Mouse (Mus musculus) adrenal gland, postnatal 25 days (tissue): ENCODE data around the gene Fam104a. TPM values are rescaled to one million over a fixed set of nuclear protein-coding genes. Genes with fewer than 3 reads are reported as not detected.

Experiments used
- DNase-seq: peaks from one replicate; pipeline ENCODE4 v3.0.0; 2021; ENCODE audit warnings: mixed read lengths
- total RNA-seq: library from RNA; stranded (reverse); gene quantifications from 2 replicates; pipeline ENCODE4 v1.2.3, GENCODE M21; 2021

The Fam104a gene
- total RNA-seq, 1 experiment from 2014 or later: 29.1 TPM

GRCm38 (mm10) chr11:113703758-113704157, 19.8 kb upstream of the Fam104a start:
- peak; percentile 76 for DNase-seq

GRCm38 (mm10) chr11:113699643-113700042, 15.7 kb upstream of the Fam104a start:
- DNase-seq: no peak

- no peak for DNase-seq
These were observed 14.1 kb upstream of the Fam104a start for GRCm38 (mm10) chr11:113698013-113698545.

- no peak for DNase-seq
These were observed 13.6 kb upstream of the Fam104a start for GRCm38 (mm10) chr11:113697571-113697970.

GRCm38 (mm10) chr11:113691851-113692250, 7.9 kb upstream of the Fam104a start:
- DNase-seq: no peak

GRCm38 (mm10) chr11:113691318-113691717, 7.4 kb upstream of the Fam104a start:
- no peak for DNase-seq

GRCm38 (mm10) chr11:113690506-113690905, 6.6 kb upstream of the Fam104a start:
- DNase-seq: no peak

- DNase-seq: no peak
These were observed 3.1 kb upstream of the Fam104a start for GRCm38 (mm10) chr11:113687031-113687430.

- DNase-seq: no peak
These were observed 912 bp upstream of the Fam104a start for GRCm38 (mm10) chr11:113684707-113685426.

GRCm38 (mm10) chr11:113683627-113683956, 363 bp downstream of the Fam104a start:
- no peak for DNase-seq

- DNase-seq: peak; percentile 75
These were observed 893 bp downstream of the Fam104a start for GRCm38 (mm10) chr11:113682897-113683626.

GRCm38 (mm10) chr11:113681979-113682378, 2.0 kb downstream of the Fam104a start:
- DNase-seq: no peak

- DNase-seq: no peak
These were observed 3.0 kb downstream of the Fam104a start for GRCm38 (mm10) chr11:113680954-113681353.

GRCm38 (mm10) chr11:113678373-113678772, 5.6 kb downstream of the Fam104a start:
- DNase-seq: no peak

- no peak for DNase-seq
These were observed 6.6 kb downstream of the Fam104a start for GRCm38 (mm10) chr11:113677378-113677777.

- no peak for DNase-seq
These were observed 7.1 kb downstream of the Fam104a start for GRCm38 (mm10) chr11:113676847-113677246.

GRCm38 (mm10) chr11:113674595-113674994, 9.4 kb downstream of the Fam104a start:
- DNase-seq: no peak

- no peak for DNase-seq
These were observed 10.3 kb downstream of the Fam104a start for GRCm38 (mm10) chr11:113673614-113674013.

GRCm38 (mm10) chr11:113669711-113670110, 14.2 kb downstream of the Fam104a start:
- no peak for DNase-seq

- DNase-seq: no peak
These were observed 15.1 kb downstream of the Fam104a start for GRCm38 (mm10) chr11:113668857-113669256.

GRCm38 (mm10) chr11:113667704-113668103, 16.3 kb downstream of the Fam104a start:
- DNase-seq: no peak

- no peak for DNase-seq
These were observed 16.8 kb downstream of the Fam104a start for GRCm38 (mm10) chr11:113667122-113667521.

GRCm38 (mm10) chr11:113666648-113667047, 17.3 kb downstream of the Fam104a start:
- DNase-seq: no peak

- DNase-seq: no peak
These were observed 17.8 kb downstream of the Fam104a start for GRCm38 (mm10) chr11:113666205-113666604.
